Mouse (Mus musculus): ENCODE measurements around the gene Olfr126.

The Olfr126 gene

GRCm38 (mm10) chr17:37847183-37847582 is at the start of gene Olfr126:
Olfr126 (plus strand) TSS chr17:37847483.
- DNase-seq (ENCODE audit: low spot score) = no peak

DNA sequence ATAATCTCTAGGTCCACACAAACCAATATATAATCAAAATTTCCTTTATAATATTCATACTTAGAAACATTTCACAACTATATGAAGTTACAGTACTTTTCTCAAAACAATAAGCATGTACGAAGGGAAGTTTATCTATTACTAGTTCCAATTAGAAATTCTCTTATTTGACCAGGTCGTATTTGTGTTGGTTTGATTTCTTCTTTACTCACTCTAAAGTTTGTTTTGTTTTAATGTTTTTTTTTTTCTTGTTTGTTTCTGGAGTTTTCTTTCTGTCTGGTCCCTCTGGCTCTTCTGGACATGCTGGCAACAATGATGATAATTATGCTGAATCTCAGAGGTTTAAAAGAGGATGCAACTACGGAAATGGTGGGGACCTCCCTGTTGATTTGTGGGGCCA is 47.7 kb upstream of the Olfr126 start, which contains the start of gene Olfr124:
TSS of gene Olfr124 (plus strand) at position 301 of the 400 bp plus-strand sequence.
- no peak for DNase-seq (ENCODE audit: low spot score)

DNA sequence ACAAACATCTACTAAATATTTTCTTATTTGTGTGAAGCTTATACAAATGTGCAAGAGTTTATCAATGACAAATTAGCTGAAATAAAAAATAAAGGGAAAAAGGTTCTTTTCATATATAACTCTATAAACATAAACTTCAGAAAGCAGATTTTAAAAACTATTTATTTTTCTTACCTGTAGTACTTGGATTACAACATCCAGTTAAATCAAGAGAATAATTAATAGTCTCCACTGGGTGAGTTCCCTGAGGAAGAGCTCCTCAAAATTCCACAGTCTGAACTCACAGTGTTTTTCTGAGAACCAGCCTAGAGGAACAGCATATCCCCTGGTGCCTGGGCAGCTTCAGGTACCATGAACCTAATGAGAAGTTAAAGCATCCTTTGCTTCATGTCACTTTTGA is 14.6 kb upstream of the Olfr126 start, which contains the start of gene Olfr125:
TSS of gene Olfr125 (plus strand) at position 301 of the 400 bp plus-strand sequence.
- DNase-seq (ENCODE audit: low spot score) = no peak

- DNase-seq (ENCODE audit: low spot score) = no peak
These were observed 16.6 kb downstream of the Olfr126 start for GRCm38 (mm10) chr17:37863901-37864300.

DNA sequence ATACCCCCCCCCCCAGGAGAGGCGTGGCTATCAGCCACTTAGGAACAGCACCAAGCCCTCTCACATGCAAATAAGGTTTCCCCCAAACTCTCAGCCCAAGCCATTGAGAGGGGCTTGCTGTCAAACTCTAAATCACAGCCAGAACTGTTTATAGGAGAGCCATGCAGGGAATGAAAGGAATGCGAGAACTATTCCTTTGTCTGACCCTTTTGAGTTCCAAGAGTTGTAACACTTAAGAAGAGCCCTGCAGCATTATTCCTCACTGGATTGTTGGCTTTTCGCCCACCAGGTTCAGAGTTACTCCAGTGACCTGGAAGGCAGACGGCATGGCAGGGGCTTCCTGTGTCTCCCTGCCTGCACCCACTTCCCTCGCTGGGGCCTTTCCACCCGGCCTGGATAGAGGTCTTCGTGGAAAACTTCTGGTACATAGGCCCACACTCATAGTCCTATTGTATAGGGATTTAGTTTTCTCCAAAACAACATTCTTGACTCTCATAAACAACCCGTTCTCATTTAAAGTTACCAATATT is 22.5 kb downstream of the Olfr126 start:
- no peak for DNase-seq (ENCODE audit: low spot score)

DNA sequence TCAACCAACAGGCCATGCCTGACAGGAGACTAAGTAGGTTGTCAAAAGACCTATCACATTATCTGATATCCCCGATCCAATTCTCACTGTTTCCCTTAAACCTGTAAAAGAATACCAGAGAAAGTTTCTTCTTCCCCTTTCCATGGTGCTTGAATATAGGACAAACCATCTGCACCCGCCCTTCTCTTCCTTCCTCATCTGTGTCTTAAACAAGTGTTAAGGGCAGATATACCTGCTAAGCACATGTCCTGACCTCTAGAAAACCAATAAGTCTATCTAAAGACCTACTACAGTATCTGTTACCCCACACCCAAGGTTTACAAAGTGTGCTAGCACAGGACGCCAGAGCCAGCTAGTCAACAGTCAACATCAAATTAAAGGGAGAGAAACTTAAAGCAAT is 26.5 kb downstream of the Olfr126 start:
- DNase-seq (ENCODE audit: low spot score) = no peak

- DNase-seq (ENCODE audit: low spot score) = no peak
These were observed 52.9 kb downstream of the Olfr126 start, which contains the start of gene Olfr127 for GRCm38 (mm10) chr17:37900137-37900536. Olfr127 (plus strand) TSS chr17:37900437.

Data from yolk sac, embryonic 10.5 days (tissue).